Mouse (Mus musculus): Measurements from ENCODE around the gene Ypel5. TPM values are rescaled to one million over a fixed set of nuclear protein-coding genes. Genes with fewer than 3 reads are reported as not detected.

The Ypel5 gene
- polyA plus RNA-seq, 1 experiment from 2014 or later = 63.1 TPM

GRCm38 (mm10) chr17:72863226-72863625, 27.0 kb downstream of the Ypel5 start:
- Histone ChIP-seq H3K4me2 (ENCODE audit: low read length) (no peak overlapping the region), H3K27ac (no peak overlapping the region), H3K36me3 (ENCODE audit: insufficient read depth, low read length) (no peaks in the 10 kb centered on the region), H3K9ac (ENCODE audit: low read depth, low read length) (no peak overlapping the region), H3K4me1 (replicated peaks; ENCODE audit: insufficient read depth, low read length) (no peaks in the 10 kb centered on the region), H3K27me3 (ENCODE audit: insufficient read depth, low read length) (no peaks in the 10 kb centered on the region), H3K9me3 (replicated peaks; ENCODE audit: low read length) (no peaks in the 10 kb centered on the region), H3K4me3 (replicated peaks; ENCODE audit: low read depth, low read length) (no peak overlapping the region)
- no peak for ATAC-seq (replicated peaks; ENCODE audit: low FRiP score, low read depth)
- TF ChIP-seq CTCF (IDR thresholded peaks at IDR 0.05; ENCODE audit: low read depth) = no peak
- DNase-seq (ENCODE audit: low spot score) = no peak
- WGBS = 80% methylated on average over 10 of the region's 10 CpGs

- DNase-seq (ENCODE audit: low spot score) (no peak), ATAC-seq (replicated peaks; ENCODE audit: low FRiP score, low read depth) (no peak; the same call in 1 of the 2 replicates)
- H3K4me2 ChIP-seq (ENCODE audit: low read length) = no peak overlapping the region
- 89% methylated on average over 3 of the region's 3 CpGs for WGBS
- H3K4me3 ChIP-seq (replicated peaks; ENCODE audit: low read depth, low read length) = no peak overlapping the region
- H3K36me3 ChIP-seq (ENCODE audit: insufficient read depth, low read length) = no peaks in the 10 kb centered on the region
- TF ChIP-seq CTCF (IDR thresholded peaks at IDR 0.05; ENCODE audit: low read depth) = no peak
- no peaks in the 10 kb centered on the region for H3K4me1 ChIP-seq (replicated peaks; ENCODE audit: insufficient read depth, low read length)
- no peaks in the 10 kb centered on the region for H3K27me3 ChIP-seq (ENCODE audit: insufficient read depth, low read length)
- no peak overlapping the region for H3K27ac ChIP-seq
- H3K9me3 ChIP-seq (replicated peaks; ENCODE audit: low read length) = no peaks in the 10 kb centered on the region
- H3K9ac ChIP-seq (ENCODE audit: low read depth, low read length) = no peak overlapping the region
Observed at GRCm38 (mm10) chr17:72866624-72867245, 30.5 kb downstream of the Ypel5 start.

GRCm38 (mm10) chr17:72868181-72868580, 31.9 kb downstream of the Ypel5 start:
- Histone ChIP-seq H3K4me2 (ENCODE audit: low read length) (no peak overlapping the region), H3K4me1 (replicated peaks; ENCODE audit: insufficient read depth, low read length) (no peaks in the 10 kb centered on the region), H3K27me3 (ENCODE audit: insufficient read depth, low read length) (no peaks in the 10 kb centered on the region), H3K4me3 (replicated peaks; ENCODE audit: low read depth, low read length) (no peak overlapping the region), H3K36me3 (ENCODE audit: insufficient read depth, low read length) (no peaks in the 10 kb centered on the region), H3K9ac (ENCODE audit: low read depth, low read length) (no peak overlapping the region), H3K27ac (no peak overlapping the region), H3K9me3 (replicated peaks; ENCODE audit: low read length) (no peaks in the 10 kb centered on the region)
- ATAC-seq (replicated peaks; ENCODE audit: low FRiP score, low read depth) (no peak), DNase-seq (ENCODE audit: low spot score) (no peak)
- TF ChIP-seq CTCF (IDR thresholded peaks at IDR 0.05; ENCODE audit: low read depth) = no peak
- 94% methylated on average over 2 of the region's 2 CpGs for WGBS

GRCm38 (mm10) chr17:72878979-72879378, 42.7 kb downstream of the Ypel5 start:
- DNase-seq (ENCODE audit: low spot score) = no peak

GRCm38 (mm10) chr17:72880156-72880555, 43.9 kb downstream of the Ypel5 start:
- Histone ChIP-seq H3K9ac (ENCODE audit: low read depth, low read length) (no peak overlapping the region), H3K27ac (no peak overlapping the region), H3K4me1 (replicated peaks; ENCODE audit: insufficient read depth, low read length) (no peaks in the 10 kb centered on the region), H3K27me3 (ENCODE audit: insufficient read depth, low read length) (no peaks in the 10 kb centered on the region), H3K36me3 (ENCODE audit: insufficient read depth, low read length) (no peaks in the 10 kb centered on the region), H3K4me2 (ENCODE audit: low read length) (no peak overlapping the region), H3K4me3 (replicated peaks; ENCODE audit: low read depth, low read length) (no peak overlapping the region), H3K9me3 (replicated peaks; ENCODE audit: low read length) (no peaks in the 10 kb centered on the region)
- WGBS = 50% methylated on average over 3 of the region's 3 CpGs
- DNase-seq (ENCODE audit: low spot score) (no peak), ATAC-seq (replicated peaks; ENCODE audit: low FRiP score, low read depth) (no peak)
- no peak for TF ChIP-seq CTCF (IDR thresholded peaks at IDR 0.05; ENCODE audit: low read depth)

More at GRCm38 (mm10) chr17:72878979-72879378, 42.7 kb downstream of the Ypel5 start:
- H3K9me3 ChIP-seq (replicated peaks; ENCODE audit: low read length) = no peaks in the 10 kb centered on the region
- no peak overlapping the region for H3K27ac ChIP-seq
- WGBS = 87% methylated on average over 9 of the region's 9 CpGs
- H3K27me3 ChIP-seq (ENCODE audit: insufficient read depth, low read length) = no peaks in the 10 kb centered on the region
- TF ChIP-seq CTCF (IDR thresholded peaks at IDR 0.05; ENCODE audit: low read depth) = no peak
- no peak overlapping the region for H3K4me3 ChIP-seq (replicated peaks; ENCODE audit: low read depth, low read length)
- no peak for ATAC-seq (replicated peaks; ENCODE audit: low FRiP score, low read depth)
- no peaks in the 10 kb centered on the region for H3K36me3 ChIP-seq (ENCODE audit: insufficient read depth, low read length)
- H3K4me1 ChIP-seq (replicated peaks; ENCODE audit: insufficient read depth, low read length) = no peaks in the 10 kb centered on the region
- no peak overlapping the region for H3K9ac ChIP-seq (ENCODE audit: low read depth, low read length)
- H3K4me2 ChIP-seq (ENCODE audit: low read length) = no peak overlapping the region

- TF ChIP-seq CTCF (IDR thresholded peaks at IDR 0.05; ENCODE audit: low read depth) = no peak
- no peak overlapping the region for H3K27ac ChIP-seq
- H3K27me3 ChIP-seq (ENCODE audit: insufficient read depth, low read length) = no peaks in the 10 kb centered on the region
- WGBS = 76% methylated on average over 3 of the region's 3 CpGs
- H3K4me3 ChIP-seq (replicated peaks; ENCODE audit: low read depth, low read length) = no peak overlapping the region
- no peak overlapping the region for H3K9ac ChIP-seq (ENCODE audit: low read depth, low read length)
- H3K36me3 ChIP-seq (ENCODE audit: insufficient read depth, low read length) = no peaks in the 10 kb centered on the region
- H3K4me2 ChIP-seq (ENCODE audit: low read length) = no peak overlapping the region
- DNase-seq (ENCODE audit: low spot score) (no peak), ATAC-seq (replicated peaks; ENCODE audit: low FRiP score, low read depth) (no peak)
- H3K9me3 ChIP-seq (replicated peaks; ENCODE audit: low read length) = no peaks in the 10 kb centered on the region
- H3K4me1 ChIP-seq (replicated peaks; ENCODE audit: insufficient read depth, low read length) = no peaks in the 10 kb centered on the region
Observed at GRCm38 (mm10) chr17:72881051-72881450, 44.8 kb downstream of the Ypel5 start.

- ATAC-seq (replicated peaks; ENCODE audit: low FRiP score, low read depth) (no peak), DNase-seq (ENCODE audit: low spot score) (no peak)
- Histone ChIP-seq H3K27ac (no peak overlapping the region), H3K27me3 (ENCODE audit: insufficient read depth, low read length) (no peaks in the 10 kb centered on the region), H3K4me2 (ENCODE audit: low read length) (no peak overlapping the region), H3K36me3 (ENCODE audit: insufficient read depth, low read length) (no peaks in the 10 kb centered on the region), H3K4me1 (replicated peaks; ENCODE audit: insufficient read depth, low read length) (no peaks in the 10 kb centered on the region), H3K4me3 (replicated peaks; ENCODE audit: low read depth, low read length) (no peak overlapping the region), H3K9ac (ENCODE audit: low read depth, low read length) (no peak overlapping the region), H3K9me3 (replicated peaks; ENCODE audit: low read length) (no peaks in the 10 kb centered on the region)
- TF ChIP-seq CTCF (IDR thresholded peaks at IDR 0.05; ENCODE audit: low read depth) = no peak
- WGBS = 63% methylated on average over 1 of the region's 1 CpGs
Observed at GRCm38 (mm10) chr17:72881804-72882203, 45.6 kb downstream of the Ypel5 start.
